Mouse (Mus musculus) fibroblast of lung, adult 2 months (primary cell): ENCODE data around the gene Hcst.

Experiments used
- DNase-seq: peaks from one replicate; pipeline ENCODE4 v3.0.0-alpha.2; 2011; ENCODE audit warnings: low read depth

The Hcst gene

GRCm38 (mm10) chr7:30373501-30373962, 46.1 kb downstream of the Hcst start:
- DNase-seq, result peak; percentile 96
